Mouse (Mus musculus) lung, postnatal 25 days (tissue): ENCODE measurements around the gene Nhej1.

Experiments
- DNase-seq: peaks from one replicate; pipeline ENCODE4 v3.0.0; 2022; ENCODE audit warnings: low spot score

Nhej1 gene

GRCm38 (mm10) chr1:75125418-75125817 lies 418 bp upstream of the Nhej1 start:
- DNase-seq, result no peak

GRCm38 (mm10) chr1:75122211-75122610 lies 2.8 kb downstream of the Nhej1 start:
- DNase-seq, result no peak

DNA sequence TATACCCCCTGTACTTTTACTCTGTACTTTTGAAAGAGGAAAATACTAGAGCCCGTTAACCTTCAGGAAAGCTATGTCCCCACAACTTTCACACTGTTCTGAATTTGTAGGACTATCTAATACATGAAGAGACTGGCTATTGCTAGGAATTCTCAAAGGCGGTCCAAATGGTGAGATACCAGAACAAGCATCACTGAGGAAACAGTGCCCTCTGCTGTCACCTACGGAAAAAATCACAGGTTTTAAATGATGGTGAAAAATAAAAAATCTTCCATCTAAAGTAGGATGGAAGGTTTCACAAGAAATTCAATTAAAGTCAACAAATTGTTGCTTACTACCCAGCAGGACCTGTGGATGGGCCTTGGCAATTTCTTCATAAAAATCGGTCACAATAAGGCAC lies 72.9 kb downstream of the Nhej1 start:
- DNase-seq, result no peak

GRCm38 (mm10) chr1:75051428-75051827 lies 73.6 kb downstream of the Nhej1 start:
- DNase-seq, result no peak

DNA sequence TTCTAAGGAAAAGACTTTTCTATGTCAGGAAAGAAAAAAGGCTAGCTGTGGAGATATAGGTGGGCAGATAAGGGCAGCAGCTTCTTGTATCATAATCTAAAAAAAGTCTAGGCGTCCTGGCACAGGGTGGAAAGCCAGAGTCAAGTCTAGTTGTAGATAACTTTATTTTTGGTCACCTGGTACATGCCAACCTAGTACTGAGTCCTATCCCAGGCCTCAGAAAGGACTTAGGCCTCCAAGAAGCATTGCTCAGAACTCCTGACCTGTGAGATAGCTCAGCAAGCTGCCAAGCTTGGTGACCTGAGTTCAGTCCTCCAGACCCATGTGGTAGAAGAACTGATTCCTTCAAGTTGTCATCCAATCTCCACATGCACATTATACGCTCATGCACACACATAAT lies 76.4 kb downstream of the Nhej1 start:
- no peak for DNase-seq

GRCm38 (mm10) chr1:75048041-75048440 lies 77.0 kb downstream of the Nhej1 start:
- DNase-seq, result no peak

GRCm38 (mm10) chr1:75040429-75040828 lies 84.6 kb downstream of the Nhej1 start:
- DNase-seq, result no peak

DNA sequence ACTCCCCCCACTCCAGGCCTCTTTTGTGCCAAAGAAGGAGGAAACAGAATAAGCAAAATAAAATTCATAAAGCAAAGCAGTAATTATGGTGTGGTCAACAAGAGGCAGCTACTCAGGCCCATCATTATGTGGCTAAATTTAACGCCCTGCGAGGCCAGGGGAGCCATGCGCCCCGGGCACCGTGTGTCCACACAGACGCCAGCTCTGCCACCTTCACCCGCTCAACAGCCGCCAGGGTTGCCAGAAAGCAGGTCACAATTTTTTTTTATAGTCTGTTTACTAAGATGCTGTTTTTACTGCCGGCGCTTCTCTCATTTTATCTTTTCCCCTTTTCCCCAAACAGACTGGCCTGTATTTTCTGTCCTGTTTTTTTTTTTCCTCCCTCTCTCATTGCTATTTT lies 93.0 kb downstream of the Nhej1 start:
- no peak for DNase-seq

GRCm38 (mm10) chr1:75027061-75027779 lies 97.8 kb downstream of the Nhej1 start:
- DNase-seq, result no peak

- DNase-seq, result no peak
These were observed 100.4 kb downstream of the Nhej1 start for GRCm38 (mm10) chr1:75024419-75025199.

DNA sequence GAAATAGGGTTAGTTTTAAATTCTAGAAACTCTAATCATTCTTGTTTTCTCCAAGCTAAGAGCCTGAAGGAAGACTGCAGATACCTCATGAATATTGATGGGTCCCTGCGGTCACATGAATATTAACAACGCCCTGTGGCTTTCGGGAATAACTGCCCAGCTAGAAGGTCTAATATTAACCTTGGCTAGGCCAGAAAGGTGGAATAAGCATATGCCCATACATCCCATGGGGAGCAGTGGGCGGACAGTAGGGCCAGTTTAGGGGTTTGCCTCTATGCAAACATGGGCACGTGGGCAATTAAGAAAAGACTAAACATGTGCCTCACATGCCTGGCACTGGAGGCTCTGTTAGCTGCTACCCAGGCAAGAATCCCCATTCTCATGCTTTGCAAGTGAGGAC lies 102.8 kb downstream of the Nhej1 start:
- DNase-seq, result no peak

GRCm38 (mm10) chr1:75016846-75017245 lies 108.2 kb downstream of the Nhej1 start:
- peak; percentile 76 for DNase-seq

DNA sequence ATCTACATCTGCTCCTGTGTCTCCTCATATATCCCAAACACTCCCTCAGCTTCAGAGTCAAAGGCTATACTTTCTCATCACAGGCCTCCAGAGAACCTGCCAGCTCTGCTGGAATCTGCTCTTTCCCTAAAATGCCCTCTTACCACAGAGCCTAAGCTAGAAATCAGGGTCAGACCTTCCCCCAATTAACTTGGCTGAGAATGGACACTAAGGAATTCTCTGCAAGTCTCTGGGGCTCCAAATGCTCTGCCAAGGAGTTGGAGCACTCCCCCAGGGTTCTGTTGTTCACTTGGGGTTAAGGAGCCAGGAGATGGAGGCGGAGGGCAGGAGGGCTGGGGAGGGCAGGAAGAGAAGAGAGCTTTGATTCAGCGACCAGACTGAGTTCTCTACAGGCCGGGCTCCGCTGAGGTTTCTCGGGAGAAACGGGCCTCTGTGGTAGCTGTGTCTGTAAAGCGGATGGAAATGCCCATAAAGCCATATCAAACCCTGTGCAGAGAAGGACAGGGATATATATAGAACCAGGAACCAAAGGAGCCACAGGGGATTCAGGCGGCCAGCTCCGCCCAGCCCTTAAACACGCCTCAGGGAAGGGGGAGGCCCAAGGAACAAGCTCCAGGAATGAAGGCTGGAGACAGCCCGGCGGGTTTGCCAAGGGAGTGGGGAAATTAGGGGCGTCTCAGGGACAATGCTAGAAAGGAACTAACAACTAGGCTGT lies 109.3 kb downstream of the Nhej1 start:
- DNase-seq, result peak; percentile 18

GRCm38 (mm10) chr1:75014210-75014845 lies 110.7 kb downstream of the Nhej1 start:
- DNase-seq, result no peak

DNA sequence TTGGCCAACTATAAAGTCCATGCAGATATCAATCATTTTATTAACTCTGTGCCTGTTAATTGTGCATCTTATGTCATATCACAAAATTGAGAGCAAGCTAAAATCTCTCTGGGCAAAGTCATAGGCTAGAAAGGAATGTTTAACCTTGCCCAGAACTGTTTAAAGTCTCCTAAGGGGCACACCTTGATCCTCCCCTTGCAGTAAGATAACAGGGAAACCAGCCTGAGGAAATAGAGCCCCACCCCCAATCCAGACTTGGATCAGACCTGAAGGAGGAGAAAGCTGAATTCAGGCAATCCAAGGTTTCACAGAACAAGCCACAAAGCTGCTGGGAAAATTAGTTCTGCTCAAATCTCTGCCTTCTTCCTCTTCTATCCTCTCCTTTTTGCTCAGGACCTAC lies 114.2 kb downstream of the Nhej1 start:
- no peak for DNase-seq

DNA sequence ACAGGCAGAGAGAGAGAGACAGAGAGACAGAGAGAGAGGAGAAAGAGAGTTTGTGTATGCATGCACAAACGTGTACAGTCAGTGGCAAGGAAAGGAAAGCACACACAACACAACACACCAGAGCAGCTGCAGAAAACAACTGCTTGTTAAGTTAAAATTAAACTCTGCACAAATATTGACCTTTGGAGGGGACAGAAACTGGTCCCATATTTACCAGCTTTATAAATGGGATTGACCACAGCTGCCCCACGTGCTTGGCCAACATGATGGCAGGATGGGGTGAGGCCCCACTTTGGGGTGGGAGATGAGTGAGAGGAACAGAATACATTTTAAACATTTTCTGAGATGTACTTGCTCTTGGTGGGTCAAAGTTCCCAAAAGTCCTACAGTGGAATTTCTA lies 114.8 kb downstream of the Nhej1 start:
- no peak for DNase-seq

GRCm38 (mm10) chr1:75006016-75006415 lies 119.0 kb downstream of the Nhej1 start:
- no peak for DNase-seq

DNA sequence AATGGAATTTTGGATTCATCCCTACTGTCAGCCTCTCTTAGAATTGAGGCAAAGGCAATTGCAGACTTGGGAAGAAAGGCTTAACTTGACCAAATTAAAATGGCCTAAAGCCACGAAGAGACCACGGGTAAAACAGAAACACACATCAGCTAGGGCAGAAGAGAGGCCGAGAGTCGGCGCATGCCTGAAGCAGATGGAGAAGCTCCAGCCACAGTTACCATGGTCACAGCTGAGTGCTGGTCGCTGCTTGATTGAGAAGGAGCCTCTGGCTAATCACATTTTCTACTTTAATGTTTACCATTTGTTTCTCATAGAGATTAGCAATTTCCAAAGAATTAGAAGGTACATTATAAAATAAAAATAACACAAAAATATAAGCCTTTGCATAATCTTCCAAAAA lies 123.8 kb downstream of the Nhej1 start:
- no peak for DNase-seq

DNA sequence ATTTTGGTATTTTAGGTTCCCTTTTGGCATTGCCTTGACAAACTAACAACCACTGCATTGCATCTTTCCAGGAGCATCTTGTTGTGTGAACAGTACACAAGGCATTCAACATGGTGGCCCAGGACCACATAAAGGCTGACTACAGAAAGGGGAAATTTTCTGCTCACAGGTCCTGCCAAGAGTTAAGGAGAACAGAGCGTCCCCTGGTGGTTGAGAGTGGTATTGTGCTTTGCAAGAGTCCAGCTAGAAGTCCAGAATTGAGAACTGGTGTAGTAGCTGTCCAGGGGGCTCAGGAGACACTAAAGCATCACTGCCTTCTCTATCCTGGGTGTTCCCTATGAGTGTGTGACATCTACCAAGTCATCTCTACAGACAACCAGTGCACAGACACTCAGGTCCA lies 124.5 kb downstream of the Nhej1 start:
- DNase-seq, result peak; percentile 37

DNA sequence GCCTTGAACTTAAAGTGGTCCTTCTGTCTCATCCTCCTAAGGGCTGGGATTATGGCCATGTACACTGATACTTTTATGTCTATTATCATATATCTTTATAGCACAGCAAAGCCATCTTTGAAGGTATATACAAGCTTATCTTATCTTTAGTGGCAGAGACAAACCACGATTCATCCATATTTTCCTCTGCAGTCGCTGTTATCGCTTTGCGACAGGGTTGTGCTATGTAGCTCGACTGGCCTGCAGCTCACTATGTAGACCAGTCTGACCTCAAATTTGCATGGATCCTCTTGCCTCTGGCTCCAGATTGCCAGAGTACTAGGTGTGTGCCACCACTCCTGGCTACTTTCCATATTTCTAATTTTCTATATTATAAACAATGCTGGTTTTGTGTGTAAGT lies 125.8 kb downstream of the Nhej1 start:
- no peak for DNase-seq

DNA sequence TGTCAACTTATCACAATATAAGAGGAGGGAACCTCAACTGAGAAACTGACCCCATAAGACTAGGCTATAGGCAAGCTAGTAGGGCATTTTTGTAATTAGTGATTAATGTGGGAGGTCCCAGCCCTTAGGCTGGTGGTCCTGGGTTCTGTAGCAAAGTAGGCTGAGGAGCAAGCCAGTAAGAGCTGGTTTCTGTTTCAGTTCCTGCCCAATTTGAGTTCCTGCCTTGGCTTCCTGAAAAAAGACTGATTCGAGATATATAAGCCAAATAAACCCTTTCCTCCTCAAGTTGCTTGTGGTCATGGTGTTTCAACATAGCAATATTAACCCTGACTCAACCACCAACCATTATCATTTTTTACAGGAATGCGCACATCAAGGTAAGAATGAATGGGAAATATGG lies 127.8 kb downstream of the Nhej1 start:
- no peak for DNase-seq

- no peak for DNase-seq
These were observed 148.0 kb downstream of the Nhej1 start for GRCm38 (mm10) chr1:74977001-74977400.

- DNase-seq, result peak; percentile 17
These were observed 149.1 kb downstream of the Nhej1 start for GRCm38 (mm10) chr1:74975936-74976335.
